Mouse (Mus musculus): ENCODE data around the gene Cdkn2aipnl. TPM values are rescaled to one million over a fixed set of nuclear protein-coding genes. Genes with fewer than 3 reads are reported as not detected.
A peak's percentile ranks its signal among the peaks of the same experiment; 100 is the strongest.

Gene Cdkn2aipnl
- polyA plus RNA-seq, 1 experiment from 2014 or later = 141 TPM

DNA sequence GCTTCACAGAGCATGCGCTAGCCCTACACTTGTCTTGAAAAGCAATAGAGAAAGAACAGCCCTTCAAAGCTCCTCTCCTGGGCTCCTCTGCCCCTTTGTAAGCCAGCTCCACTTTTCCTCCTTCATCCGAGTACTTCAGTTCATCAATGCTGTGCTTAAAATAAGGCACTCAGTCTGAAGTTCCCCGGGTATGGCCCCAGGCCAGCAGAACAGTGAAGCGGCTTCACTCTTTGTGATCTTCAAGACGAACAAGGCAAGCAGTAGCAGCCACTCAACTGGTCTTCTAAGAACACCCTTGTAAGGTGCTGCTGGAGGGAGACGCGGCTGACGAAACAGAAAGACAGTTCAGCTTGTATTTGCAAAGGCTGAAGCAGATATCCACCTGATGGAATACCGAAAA lies 11.3 kb upstream of the Cdkn2aipnl start:
- Histone ChIP-seq H3K36me3 (no peaks in the 10 kb centered on the region), H3K27me3 (ENCODE audit: low read depth, poor library complexity, severe bottlenecking) (no peaks in the 10 kb centered on the region), H3K4me1 (no peaks in the 10 kb centered on the region), H3K4me3 (no peak overlapping the region), H3K27ac (no peak overlapping the region), H3K9me3 (replicated peaks) (no peaks in the 10 kb centered on the region)
- DNase-seq (ENCODE audit: low spot score) = no peak
- 83% methylated on average over 9 of the region's 9 CpGs for WGBS

GRCm38 (mm10) chr11:51957760-51958159 lies 9.7 kb upstream of the Cdkn2aipnl start:
- WGBS = 91% methylated on average over 4 of the region's 4 CpGs
- DNase-seq (ENCODE audit: low spot score) = no peak
- H3K9me3 ChIP-seq (replicated peaks) = no peaks in the 10 kb centered on the region
- H3K4me1 ChIP-seq = no peaks in the 10 kb centered on the region
- no peak overlapping the region for H3K27ac ChIP-seq
- H3K4me3 ChIP-seq = no peak overlapping the region
- H3K36me3 ChIP-seq = no peaks in the 10 kb centered on the region
- no peaks in the 10 kb centered on the region for H3K27me3 ChIP-seq (ENCODE audit: low read depth, poor library complexity, severe bottlenecking)

DNA sequence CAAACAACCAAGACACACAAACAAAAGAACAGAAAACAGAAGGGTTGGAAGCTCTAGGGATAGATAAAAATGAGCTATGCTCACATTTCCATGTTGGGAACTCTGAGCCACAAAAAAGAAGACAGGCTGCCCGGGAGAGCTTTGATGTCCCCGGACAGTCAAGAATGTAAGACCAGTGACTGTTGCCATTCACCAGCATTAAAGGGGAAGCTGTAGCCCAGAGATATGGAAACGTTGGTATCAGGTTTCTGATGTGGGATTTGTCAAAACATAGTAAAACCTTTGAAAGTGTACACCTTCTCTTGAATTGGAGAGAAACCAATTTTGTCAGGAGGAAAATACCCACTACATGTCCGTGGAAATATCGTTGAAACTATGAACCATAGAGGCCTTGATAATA lies 8.0 kb upstream of the Cdkn2aipnl start:
- Histone ChIP-seq H3K9me3 (replicated peaks) (no peaks in the 10 kb centered on the region), H3K36me3 (no peaks in the 10 kb centered on the region), H3K4me1 (no peaks in the 10 kb centered on the region), H3K27me3 (ENCODE audit: low read depth, poor library complexity, severe bottlenecking) (no peaks in the 10 kb centered on the region), H3K4me3 (no peak overlapping the region), H3K27ac (no peak overlapping the region)
- WGBS = 87% methylated on average over 5 of the region's 5 CpGs
- DNase-seq (ENCODE audit: low spot score) = no peak

GRCm38 (mm10) chr11:51960061-51960460 lies 7.4 kb upstream of the Cdkn2aipnl start:
- Histone ChIP-seq H3K4me1 (no peaks in the 10 kb centered on the region), H3K27me3 (ENCODE audit: low read depth, poor library complexity, severe bottlenecking) (no peaks in the 10 kb centered on the region), H3K9me3 (replicated peaks) (no peaks in the 10 kb centered on the region), H3K27ac (no peak overlapping the region), H3K36me3 (no peaks in the 10 kb centered on the region), H3K4me3 (no peak overlapping the region)
- 85% methylated on average over 4 of the region's 4 CpGs for WGBS
- no peak for DNase-seq (ENCODE audit: low spot score)

GRCm38 (mm10) chr11:51960967-51961471 lies 6.4 kb upstream of the Cdkn2aipnl start:
- Histone ChIP-seq H3K4me1 (no peaks in the 10 kb centered on the region), H3K4me3 (no peak overlapping the region), H3K36me3 (no peaks in the 10 kb centered on the region), H3K27me3 (ENCODE audit: low read depth, poor library complexity, severe bottlenecking) (no peaks in the 10 kb centered on the region), H3K27ac (no peak overlapping the region), H3K9me3 (replicated peaks) (no peaks in the 10 kb centered on the region)
- 73% methylated on average over 11 of the region's 11 CpGs for WGBS
- no peak for DNase-seq (ENCODE audit: low spot score)

DNA sequence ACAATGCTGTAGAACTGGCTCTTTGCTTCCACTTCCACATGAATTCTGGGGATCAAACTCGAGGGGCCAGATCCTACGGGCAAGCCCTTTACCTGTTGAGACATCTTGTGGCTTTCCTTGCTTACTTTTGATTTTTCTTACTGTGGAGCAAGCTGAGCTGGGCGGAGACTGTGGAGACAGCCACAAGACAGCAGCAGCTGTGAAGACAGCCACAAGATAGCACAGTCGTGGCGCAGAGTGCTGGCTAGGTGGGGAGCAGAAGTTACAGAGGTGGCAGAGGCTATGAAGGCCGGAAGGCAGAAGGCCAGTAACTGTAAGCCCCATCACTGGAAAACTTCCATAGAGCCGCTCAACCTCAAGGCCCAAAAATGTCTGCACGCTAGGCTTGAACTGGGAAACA lies 5.7 kb upstream of the Cdkn2aipnl start:
- Histone ChIP-seq H3K9me3 (replicated peaks) (no peaks in the 10 kb centered on the region), H3K4me1 (no peaks in the 10 kb centered on the region), H3K27me3 (ENCODE audit: low read depth, poor library complexity, severe bottlenecking) (no peaks in the 10 kb centered on the region), H3K27ac (no peak overlapping the region), H3K4me3 (no peak overlapping the region), H3K36me3 (no peaks in the 10 kb centered on the region)
- WGBS = 93% methylated on average over 8 of the region's 8 CpGs
- no peak for DNase-seq (ENCODE audit: low spot score)

- 92% methylated on average over 7 of the region's 7 CpGs for WGBS
- DNase-seq (ENCODE audit: low spot score) = no peak
- Histone ChIP-seq H3K4me3 (no peak overlapping the region), H3K27ac (no peak overlapping the region), H3K4me1 (no peaks in the 10 kb centered on the region), H3K9me3 (replicated peaks) (no peaks in the 10 kb centered on the region), H3K36me3 (no peaks in the 10 kb centered on the region), H3K27me3 (ENCODE audit: low read depth, poor library complexity, severe bottlenecking) (no peaks in the 10 kb centered on the region)
Observed at GRCm38 (mm10) chr11:51962277-51962676, 5.2 kb upstream of the Cdkn2aipnl start.

GRCm38 (mm10) chr11:51966651-51967050 lies 810 bp upstream of the Cdkn2aipnl start:
- DNase-seq (ENCODE audit: low spot score) = no peak
- no peak overlapping the region for H3K27ac ChIP-seq
- no peak overlapping the region for H3K4me3 ChIP-seq
- H3K27me3 ChIP-seq (ENCODE audit: low read depth, poor library complexity, severe bottlenecking) = no peaks in the 10 kb centered on the region
- no peaks in the 10 kb centered on the region for H3K9me3 ChIP-seq (replicated peaks)
- peaks cover 24% of the 10 kb centered on the region for H3K36me3 ChIP-seq
- H3K4me1 ChIP-seq = peaks cover 8% of the 10 kb centered on the region
- WGBS = 84% methylated on average over 5 of the region's 5 CpGs

DNA sequence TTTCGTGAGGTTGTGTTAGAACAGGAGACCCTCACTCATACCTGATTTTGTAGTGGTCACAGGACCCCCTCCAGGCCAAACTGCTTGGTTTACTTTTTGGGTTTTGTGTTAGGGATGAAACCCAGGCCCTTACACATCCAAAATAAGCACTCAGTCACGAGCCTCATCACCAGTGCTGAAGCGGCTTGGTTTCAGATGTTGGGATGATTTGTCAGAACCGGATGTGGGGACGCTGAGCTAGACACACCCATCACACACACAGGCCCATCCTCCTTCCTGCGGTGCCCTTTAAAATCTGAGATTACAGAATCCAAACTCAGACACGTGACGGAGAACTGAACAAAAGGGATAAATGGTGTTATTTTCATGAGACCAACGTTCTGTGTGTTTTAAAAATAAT lies 1.4 kb downstream of the Cdkn2aipnl start:
- Histone ChIP-seq H3K27me3 (ENCODE audit: low read depth, poor library complexity, severe bottlenecking) (no peaks in the 10 kb centered on the region), H3K36me3 (peaks cover 45% of the 10 kb centered on the region), H3K9me3 (replicated peaks) (no peaks in the 10 kb centered on the region), H3K4me3 (no peak overlapping the region), H3K27ac (no peak overlapping the region), H3K4me1 (peaks cover 8% of the 10 kb centered on the region)
- no peak for DNase-seq (ENCODE audit: low spot score)
- 94% methylated on average over 9 of the region's 9 CpGs for WGBS

DNA sequence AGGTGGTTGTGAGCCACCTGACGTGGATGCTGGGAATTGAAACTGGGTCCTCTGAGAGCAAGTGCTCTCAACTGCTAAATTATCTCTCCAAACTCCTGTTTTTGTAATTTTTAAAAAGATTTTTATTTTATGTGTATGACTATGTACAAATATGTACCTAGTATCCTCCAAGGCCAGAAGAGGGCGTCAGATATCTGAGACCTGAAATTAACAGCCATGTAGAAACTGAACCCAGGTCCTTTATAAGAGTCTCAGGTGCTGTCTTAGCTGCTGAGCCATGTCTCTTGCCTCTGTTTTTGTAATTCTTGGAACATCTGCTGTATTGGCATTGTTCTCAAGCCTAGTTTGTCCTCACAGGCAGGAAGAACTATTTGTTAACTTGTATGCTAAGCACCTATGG lies 2.0 kb downstream of the Cdkn2aipnl start:
- 91% methylated on average over 2 of the region's 2 CpGs for WGBS
- H3K27ac ChIP-seq = no peak overlapping the region
- H3K4me1 ChIP-seq = peaks cover 8% of the 10 kb centered on the region
- H3K27me3 ChIP-seq (ENCODE audit: low read depth, poor library complexity, severe bottlenecking) = no peaks in the 10 kb centered on the region
- no peaks in the 10 kb centered on the region for H3K9me3 ChIP-seq (replicated peaks)
- no peak for DNase-seq (ENCODE audit: low spot score)
- no peak overlapping the region for H3K4me3 ChIP-seq
- peaks cover 52% of the 10 kb centered on the region for H3K36me3 ChIP-seq

- H3K27me3 ChIP-seq (ENCODE audit: low read depth, poor library complexity, severe bottlenecking) = no peaks in the 10 kb centered on the region
- WGBS = 94% methylated on average over 6 of the region's 6 CpGs
- no peak overlapping the region for H3K27ac ChIP-seq
Observed at GRCm38 (mm10) chr11:51971644-51972043, 4.2 kb downstream of the Cdkn2aipnl start.

GRCm38 (mm10) chr11:51999611-52000289 lies 32.3 kb downstream of the Cdkn2aipnl start:
- H3K4me3 ChIP-seq = peak overlapping the region; percentile 79
- no peaks in the 10 kb centered on the region for H3K27me3 ChIP-seq (ENCODE audit: low read depth, poor library complexity, severe bottlenecking)
- H3K27ac ChIP-seq = peak overlapping the region; percentile 99
- peaks cover 34% of the 10 kb centered on the region for H3K4me1 ChIP-seq
- H3K36me3 ChIP-seq = peaks cover 34% of the 10 kb centered on the region
- no peaks in the 10 kb centered on the region for H3K9me3 ChIP-seq (replicated peaks)
- peak; percentile 85 for DNase-seq (ENCODE audit: low spot score)
- 0% methylated on average over 29 of the region's 29 CpGs for WGBS

More at GRCm38 (mm10) chr11:51971644-51972043, 4.2 kb downstream of the Cdkn2aipnl start:
- Histone ChIP-seq H3K36me3 (peaks cover 70% of the 10 kb centered on the region), H3K9me3 (replicated peaks) (no peaks in the 10 kb centered on the region), H3K4me1 (peaks cover 8% of the 10 kb centered on the region), H3K4me3 (no peak overlapping the region)
- no peak for DNase-seq (ENCODE audit: low spot score)

GRCm38 (mm10) chr11:52000290-52000962 lies 33.0 kb downstream of the Cdkn2aipnl start, which contains the start of gene Ube2b:
Ube2b (minus strand) TSS chr11:52000762.
- DNase-seq (ENCODE audit: low spot score) = peak; percentile 98
- peaks cover 37% of the 10 kb centered on the region for H3K4me1 ChIP-seq
- peak within 1 kb of the TSS; percentile 99 for H3K27ac ChIP-seq
- H3K27me3 ChIP-seq (ENCODE audit: low read depth, poor library complexity, severe bottlenecking) = no peaks in the 10 kb centered on the region
- H3K36me3 ChIP-seq = peaks cover 27% of the 10 kb centered on the region
- peak within 1 kb of the TSS; percentile 79 for H3K4me3 ChIP-seq
- under 1% methylated on average over 63 of the region's 63 CpGs for WGBS
- H3K9me3 ChIP-seq (replicated peaks) = no peaks in the 10 kb centered on the region

Measured in limb, embryonic 10.5 days (tissue).